Mouse (Mus musculus): ENCODE data around the gene Il31.

Gene Il31

GRCm38 (mm10) chr5:123470784-123471400, 18.4 kb downstream of the Il31 start:
- DNase-seq, result no peak

DNA sequence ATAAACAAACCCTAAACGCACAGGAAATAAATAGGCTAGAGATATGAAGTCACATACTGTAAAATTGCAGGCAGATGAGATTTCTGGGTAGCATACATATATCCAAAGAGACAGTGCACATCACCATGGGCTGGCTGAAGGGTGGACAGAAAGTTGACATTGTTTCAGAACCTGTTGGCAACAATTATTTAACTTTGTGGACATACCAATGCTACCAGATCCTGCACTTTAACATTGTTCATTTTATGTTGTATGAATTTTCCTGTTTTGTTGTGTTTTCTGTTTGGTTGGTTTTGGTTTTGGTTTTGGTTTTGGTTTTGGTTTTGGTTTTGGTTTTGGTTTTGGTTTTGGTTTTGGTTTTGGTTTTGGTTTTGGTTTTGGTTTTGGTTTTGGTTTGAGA, 24.7 kb downstream of the Il31 start:
- DNase-seq, result no peak

- no peak for DNase-seq
Measured at GRCm38 (mm10) chr5:123461420-123461819, 27.9 kb downstream of the Il31 start.

DNA sequence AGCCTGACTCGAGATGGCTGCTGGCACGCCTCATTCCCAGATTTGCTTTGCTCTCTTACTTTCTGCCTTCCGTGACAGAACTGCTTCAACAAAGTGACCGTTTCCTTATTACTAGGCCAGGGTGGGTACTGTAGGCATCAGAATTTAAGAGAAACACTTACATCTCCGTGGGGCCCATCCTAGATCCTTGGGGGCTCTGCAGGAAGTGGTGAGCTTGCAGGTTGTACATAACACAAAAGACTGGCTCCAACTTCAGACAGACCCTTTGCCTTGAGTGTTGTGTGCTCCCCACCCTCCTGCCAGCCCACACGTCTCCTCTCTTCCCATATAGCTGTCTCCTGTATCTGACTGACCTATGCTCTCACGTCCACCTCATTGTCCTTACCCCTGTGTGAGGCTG, 37.4 kb downstream of the Il31 start:
- no peak for DNase-seq

DNA sequence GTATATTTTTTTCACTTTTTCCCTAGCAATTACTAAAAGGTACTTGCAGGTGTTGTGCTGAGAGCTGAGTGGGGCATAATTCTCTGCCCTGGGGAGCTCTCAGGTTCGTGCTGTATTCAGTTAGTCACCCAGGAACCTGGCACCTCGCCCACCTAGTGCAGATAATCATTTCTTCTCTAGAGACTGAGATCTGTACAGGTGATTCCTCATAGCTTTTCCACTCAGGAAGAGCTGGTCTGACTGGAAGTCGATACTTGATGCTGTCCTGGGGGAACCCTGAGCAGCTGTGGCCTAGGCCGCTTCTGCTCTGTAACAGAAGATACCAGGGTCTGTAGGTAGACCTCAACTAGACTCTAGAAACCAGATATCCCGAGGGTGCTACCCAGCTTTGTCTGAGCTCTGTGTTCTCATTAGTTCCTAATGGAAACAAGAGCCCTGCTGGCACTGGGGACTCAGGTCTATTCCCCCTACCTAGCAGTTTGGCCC, 44.4 kb downstream of the Il31 start:
- DNase-seq, result no peak

GRCm38 (mm10) chr5:123444069-123444468, 45.2 kb downstream of the Il31 start:
- peak; percentile 67 to 78 for DNase-seq

- DNase-seq, result no peak
Measured at GRCm38 (mm10) chr5:123442283-123442682, 47.0 kb downstream of the Il31 start.

DNA sequence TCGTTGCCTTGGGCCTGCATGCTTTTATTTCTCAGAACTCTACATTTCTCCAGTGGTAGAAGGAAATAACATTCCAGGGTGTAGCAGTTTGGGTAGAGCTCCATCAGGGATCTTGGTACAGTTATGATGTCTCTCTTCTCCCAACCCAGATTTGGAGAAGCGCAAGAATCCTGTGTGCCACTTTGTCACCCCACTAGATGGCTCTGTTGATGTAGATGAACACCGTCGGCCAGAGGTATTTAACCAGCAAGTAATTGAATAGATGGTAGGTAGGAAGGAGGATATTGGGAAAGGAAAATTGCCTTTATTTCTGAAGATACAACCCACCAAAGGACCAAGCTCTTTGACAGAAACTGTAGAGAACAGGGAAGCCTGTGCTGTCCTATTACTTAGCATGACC, 48.6 kb downstream of the Il31 start:
- peak in 1 of 2 experiments; percentile 41 for DNase-seq

- DNase-seq, result peak; percentile 55
Measured at GRCm38 (mm10) chr5:123439941-123440340, 49.3 kb downstream of the Il31 start.

GRCm38 (mm10) chr5:123439312-123439711, 50.0 kb downstream of the Il31 start:
- no peak for DNase-seq

DNA sequence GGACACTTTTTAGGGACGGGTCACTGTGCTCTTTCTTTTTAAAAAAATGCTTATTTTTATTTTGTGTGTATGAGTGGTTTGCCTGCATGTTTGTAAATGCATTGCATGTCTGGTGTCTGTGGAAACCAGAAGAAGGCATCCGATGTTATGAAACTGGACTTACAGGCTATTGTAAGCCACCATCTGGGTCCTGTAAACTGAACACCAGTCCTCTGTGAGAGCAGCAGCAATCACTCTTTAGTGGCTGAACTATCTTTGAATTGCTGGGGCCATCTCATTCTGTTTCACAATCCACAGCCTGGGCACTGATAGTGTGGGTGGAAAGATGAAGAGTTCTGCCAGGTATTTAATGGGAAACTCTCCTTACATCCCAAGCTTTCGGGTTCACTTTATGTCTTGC, 50.9 kb downstream of the Il31 start:
- DNase-seq, result no peak

DNA sequence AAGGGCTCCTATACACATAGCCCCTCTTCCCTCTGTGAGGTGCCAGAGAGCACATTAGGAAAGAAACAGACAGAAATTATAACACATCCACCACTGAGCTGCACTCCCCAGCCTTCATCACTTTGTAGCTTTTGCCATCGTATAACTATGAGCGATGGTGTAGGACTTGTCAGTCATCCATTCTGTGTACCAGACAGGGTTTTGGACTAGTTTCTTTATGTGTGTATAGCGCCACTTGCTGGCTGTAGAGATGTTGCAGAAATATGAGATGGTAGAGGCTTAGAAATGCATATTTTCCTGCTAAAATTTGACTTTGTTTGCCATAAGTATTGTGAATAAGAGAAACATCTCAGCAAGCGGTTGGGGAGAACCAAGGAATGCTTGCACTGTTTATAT, 52.5 kb downstream of the Il31 start:
- peak; percentile 72 to 74 for DNase-seq

DNA sequence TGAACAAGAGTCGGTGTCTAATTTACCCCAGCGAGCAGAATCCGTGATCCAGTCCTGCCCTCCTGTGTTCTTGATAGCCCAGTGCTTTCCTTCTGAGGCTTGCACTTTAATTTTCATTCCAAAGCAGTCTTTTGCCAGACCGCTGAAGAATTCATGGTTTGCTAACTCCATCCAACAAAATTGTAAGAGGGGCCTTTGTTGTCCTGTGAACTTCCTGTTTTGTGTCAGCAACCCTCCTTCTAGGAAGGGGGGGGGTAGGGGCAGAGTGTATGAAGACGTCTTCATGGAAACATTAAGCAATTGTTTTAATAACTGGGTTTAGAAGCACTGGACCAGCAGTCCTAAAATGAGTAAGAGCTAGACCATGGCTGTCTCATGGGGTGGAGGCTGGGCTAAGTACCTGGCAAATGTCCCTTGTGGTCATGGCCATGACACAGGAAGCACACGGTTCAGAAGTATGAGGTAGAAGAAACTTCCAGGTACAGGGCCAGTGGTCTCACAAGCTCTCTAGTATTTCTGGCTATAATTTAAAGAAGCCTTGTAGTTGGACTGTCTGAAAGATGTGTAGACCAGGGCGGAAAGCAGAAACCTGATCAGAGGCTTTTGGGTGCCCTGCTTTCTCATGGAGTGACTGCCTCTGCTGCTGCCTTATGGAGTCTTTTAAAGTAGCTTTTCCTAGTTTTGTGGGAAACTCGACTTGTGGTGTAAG, 53.1 kb downstream of the Il31 start:
- DNase-seq, result no peak

DNA sequence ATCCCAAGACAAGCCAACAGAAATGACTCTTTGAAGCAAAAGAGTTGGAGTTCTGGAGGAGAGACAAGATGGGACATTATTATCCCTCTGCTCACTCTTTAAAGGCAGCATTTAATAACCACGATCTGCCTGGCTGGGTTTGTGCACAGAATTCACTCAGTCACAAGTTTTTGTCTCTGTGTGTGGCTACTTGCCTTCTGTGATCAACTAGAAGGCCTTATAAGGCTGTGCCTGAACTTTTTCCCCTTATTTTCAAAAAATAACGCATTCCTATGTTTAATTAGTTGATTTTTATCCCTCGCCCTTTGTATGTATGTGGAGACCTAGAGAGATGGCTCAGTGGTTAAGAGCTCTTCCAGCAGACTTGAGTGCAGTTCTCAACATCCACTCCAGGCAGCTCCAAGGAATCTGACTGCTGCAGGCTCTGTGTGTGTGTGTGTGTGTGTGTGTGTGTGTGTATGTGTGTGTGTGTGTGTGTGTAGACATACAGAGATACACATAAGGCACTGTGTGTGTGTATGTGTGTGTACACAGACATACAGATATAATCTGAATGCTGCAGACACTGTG, 56.9 kb downstream of the Il31 start:
- no peak for DNase-seq

DNA sequence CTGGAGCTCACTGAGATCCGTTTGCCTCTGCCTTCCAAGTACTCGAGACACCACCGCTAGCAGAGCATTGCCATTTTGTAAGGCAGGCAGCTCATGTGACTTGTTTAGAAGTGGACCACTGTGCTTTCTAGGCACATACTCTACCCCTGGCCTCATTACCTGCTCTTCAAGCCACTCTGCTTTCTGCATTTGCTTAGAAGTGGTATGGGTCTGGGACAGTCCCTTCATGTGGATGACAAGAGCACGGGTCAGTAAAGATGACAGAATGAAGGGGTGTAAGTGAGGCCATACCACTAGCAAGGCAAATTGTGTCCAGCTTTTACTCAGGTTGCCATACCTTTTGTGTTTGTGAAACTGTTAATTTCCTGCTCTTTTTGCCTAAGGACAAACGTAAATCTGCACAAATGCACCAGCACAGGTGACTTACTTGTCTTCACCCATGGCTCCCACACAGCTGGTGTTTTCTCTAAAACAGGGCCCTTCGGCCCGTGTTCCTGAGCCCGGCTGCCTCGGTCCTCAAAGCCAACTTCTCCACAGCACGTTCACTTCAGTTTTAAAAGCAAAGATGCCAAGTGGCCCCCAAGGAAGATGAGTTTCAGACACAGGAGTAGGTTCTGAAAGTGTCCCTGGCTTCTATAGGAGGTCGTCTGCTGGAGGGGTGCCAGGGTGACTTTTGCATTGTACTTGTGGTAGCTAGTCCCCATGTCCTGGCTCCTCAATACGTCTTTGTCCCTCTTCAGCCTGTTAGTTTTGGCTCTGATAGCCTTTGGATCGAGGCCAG, 57.6 kb downstream of the Il31 start:
- DNase-seq, result peak; percentile 67 to 68

Data from cerebellum, adult 18-20 months (tissue).